12 mouse cellular contexts compared by ENCODE assay signal in the genomic region with DNA sequence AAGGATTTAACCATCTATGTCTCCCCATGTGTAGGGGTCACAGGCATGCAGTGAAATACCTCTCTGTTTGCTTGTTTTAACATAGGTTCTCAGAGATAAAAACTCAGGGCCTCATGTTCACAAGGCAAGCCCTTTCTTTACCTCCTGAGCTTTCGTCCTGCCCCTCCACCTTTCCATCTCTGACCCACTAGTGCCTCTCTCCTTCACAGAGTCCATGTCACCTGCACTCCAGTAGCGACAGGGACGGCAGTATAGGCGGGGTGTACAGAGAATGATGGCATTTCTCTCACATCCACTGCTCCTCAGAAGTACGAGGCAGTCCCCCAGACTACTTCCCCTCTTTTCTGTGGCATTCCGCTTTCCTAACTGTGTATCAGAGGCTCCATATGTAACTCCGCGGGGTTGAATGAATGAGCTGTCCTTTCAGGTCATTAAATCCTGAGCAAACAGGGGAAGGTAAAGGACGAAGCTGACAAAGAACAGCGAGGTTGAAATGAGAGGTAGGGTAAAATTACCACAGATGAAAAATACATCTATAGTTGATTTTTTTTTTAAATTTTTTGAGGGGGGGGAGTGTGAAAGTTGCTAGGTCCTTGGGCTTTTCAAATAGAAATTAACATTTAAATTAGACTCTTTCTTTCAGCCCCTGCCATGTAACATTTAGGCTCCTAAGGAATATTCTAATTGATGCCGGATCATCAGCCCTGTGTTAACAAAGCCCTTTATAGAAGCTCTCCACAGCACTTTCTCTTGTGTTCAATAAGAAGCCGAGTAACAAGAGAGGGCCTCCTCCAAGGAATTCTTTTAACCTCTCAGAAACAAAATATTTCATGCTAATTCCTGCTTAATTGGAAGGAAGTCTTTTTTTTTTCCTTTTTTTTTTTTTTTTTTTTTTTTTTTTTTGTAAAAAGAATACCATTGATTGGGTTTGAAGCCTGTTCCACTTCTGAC.
A peak's percentile ranks its signal among the peaks of the same experiment; 100 is the strongest.
DNase-seq lines count a peak whose midpoint lies in the region; ATAC-seq and TF ChIP-seq lines count a peak whose summit lies in the region.
"Had no signal": no experiment of that assay in that cellular context is flagged by ENCODE, and none has a peak within 500 bp of the region (broad histone marks: within the 10 kb centered on the region; RNA-seq: fewer than 3 reads in every experiment).

No protein-coding gene starts in this region.

- no peak overlapping the region for H3K4me2 ChIP-seq in midbrain, postnatal 0 days (ENCODE audit: low read depth, low read length, poor library complexity, severe bottlenecking)
- no peak overlapping the region; the same call in 1 of the 2 replicates for H3K4me2 ChIP-seq in midbrain, embryonic 13.5 days (replicated peaks)
- H3K4me2 ChIP-seq in lung, postnatal 0 days (replicated peaks; ENCODE audit: low read depth, low read length) = no peak overlapping the region
- H3K4me2 ChIP-seq: liver, embryonic 13.5 days had no signal

- TF ChIP-seq EP300 in lung, postnatal 0 days (IDR thresholded peaks at IDR 0.05) = no peak

- H3K27me3 ChIP-seq in midbrain, embryonic 10.5 days (ENCODE audit: low read depth, poor library complexity, severe bottlenecking) = peaks cover 30% of the 10 kb centered on the region
- no peaks in the 10 kb centered on the region for H3K27me3 ChIP-seq in midbrain, postnatal 0 days (ENCODE audit: insufficient read depth, low read length)
- H3K27me3 ChIP-seq in hindbrain, embryonic 10.5 days (ENCODE audit: insufficient read depth, poor library complexity, severe bottlenecking) = peaks cover 20% of the 10 kb centered on the region
- peaks cover 21% of the 10 kb centered on the region for H3K27me3 ChIP-seq in midbrain, embryonic 13.5 days
- no peaks in the 10 kb centered on the region for H3K27me3 ChIP-seq in lung, postnatal 0 days (replicated peaks; ENCODE audit: insufficient read depth, low read length)
- H3K27me3 ChIP-seq: liver, embryonic 13.5 days had no signal

- H3K4me3 ChIP-seq in midbrain, embryonic 10.5 days = no peak overlapping the region
- no peak overlapping the region for H3K4me3 ChIP-seq in midbrain, postnatal 0 days (ENCODE audit: low read depth, low read length)
- H3K4me3 ChIP-seq in hindbrain, embryonic 10.5 days = no peak overlapping the region
- no peak overlapping the region for H3K4me3 ChIP-seq in midbrain, embryonic 13.5 days (replicated peaks)
- H3K4me3 ChIP-seq in lung, postnatal 0 days (ENCODE audit: low read depth, low read length) = no peak overlapping the region
- H3K4me3 ChIP-seq: liver, embryonic 13.5 days had no signal

- DNase-seq in midbrain, embryonic 10.5 days (ENCODE audit: low spot score) = no peak
- no peak for DNase-seq in midbrain, postnatal 0 days (ENCODE audit: low spot score)
- DNase-seq in hindbrain, embryonic 10.5 days (ENCODE audit: low spot score) = no peak
- DNase-seq in right cerebral cortex, postnatal 14 days = no peak
- no peak for DNase-seq in lung, postnatal 0 days (ENCODE audit: low spot score)
- DNase-seq in thymus, postnatal 0 days (ENCODE audit: low spot score) = no peak
- no peak for DNase-seq in gastrocnemius, adult 18-20 months (ENCODE audit: low spot score)
- DNase-seq: gastrocnemius, postnatal 25 days; liver, embryonic 13.5 days; lung, postnatal 4 days had no signal

- H3K4me1 ChIP-seq in midbrain, embryonic 10.5 days = peaks cover 40% of the 10 kb centered on the region
- H3K4me1 ChIP-seq in midbrain, postnatal 0 days (ENCODE audit: insufficient read depth, low read length) = no peaks in the 10 kb centered on the region
- H3K4me1 ChIP-seq in hindbrain, embryonic 10.5 days (replicated peaks) = peaks cover 36% of the 10 kb centered on the region
- peaks cover 29% of the 10 kb centered on the region for H3K4me1 ChIP-seq in midbrain, embryonic 13.5 days (replicated peaks)
- no peaks in the 10 kb centered on the region for H3K4me1 ChIP-seq in lung, postnatal 0 days (ENCODE audit: insufficient read depth, low read depth, low read length)
- H3K4me1 ChIP-seq: liver, embryonic 13.5 days had no signal

- H3K9ac ChIP-seq in midbrain, postnatal 0 days (replicated peaks; ENCODE audit: low read length, poor library complexity, severe bottlenecking) = no peak overlapping the region
- no peak overlapping the region for H3K9ac ChIP-seq in midbrain, embryonic 13.5 days (replicated peaks)
- H3K9ac ChIP-seq in lung, postnatal 0 days (replicated peaks; ENCODE audit: low read depth) = no peak overlapping the region
- H3K9ac ChIP-seq: liver, embryonic 13.5 days had no signal

- TF ChIP-seq CTCF in midbrain, postnatal 0 days (IDR thresholded peaks at IDR 0.05) = no peak
- TF ChIP-seq CTCF in lung, postnatal 0 days (IDR thresholded peaks at IDR 0.05) = no peak

- ATAC-seq in midbrain, postnatal 0 days (ENCODE audit: low FRiP score) = no peak
- ATAC-seq in midbrain, embryonic 13.5 days = peak; percentile 55
- ATAC-seq in lung, postnatal 0 days = no peak
- ATAC-seq: intestine, embryonic 16.5 days had no signal

- WGBS in midbrain, embryonic 10.5 days = 36% methylated on average over 12 of the region's 12 CpGs
- WGBS in midbrain, postnatal 0 days = 35% methylated on average over 12 of the region's 12 CpGs
- WGBS in hindbrain, embryonic 10.5 days = 46% methylated on average over 12 of the region's 12 CpGs
- WGBS in midbrain, embryonic 13.5 days = 22% methylated on average over 12 of the region's 12 CpGs
- WGBS in lung, postnatal 0 days = 64% methylated on average over 12 of the region's 12 CpGs

- no peaks in the 10 kb centered on the region for H3K36me3 ChIP-seq in midbrain, embryonic 10.5 days
- no peaks in the 10 kb centered on the region for H3K36me3 ChIP-seq in midbrain, postnatal 0 days (ENCODE audit: insufficient read depth, low read length)
- H3K36me3 ChIP-seq in hindbrain, embryonic 10.5 days = no peaks in the 10 kb centered on the region
- no peaks in the 10 kb centered on the region for H3K36me3 ChIP-seq in midbrain, embryonic 13.5 days
- H3K36me3 ChIP-seq in lung, postnatal 0 days (ENCODE audit: insufficient read depth, low read length) = no peaks in the 10 kb centered on the region
- H3K36me3 ChIP-seq: liver, embryonic 13.5 days had no signal

- H3K27ac ChIP-seq in midbrain, embryonic 10.5 days (replicated peaks) = peak overlapping the region; percentile 61
- no peak overlapping the region for H3K27ac ChIP-seq in midbrain, postnatal 0 days (ENCODE audit: low read depth, low read length)
- H3K27ac ChIP-seq in hindbrain, embryonic 10.5 days = peak overlapping the region; percentile 47
- peak overlapping the region; percentile 69 for H3K27ac ChIP-seq in midbrain, embryonic 13.5 days
- no peak overlapping the region for H3K27ac ChIP-seq in lung, postnatal 0 days (ENCODE audit: low read length)
- H3K27ac ChIP-seq: liver, embryonic 13.5 days had no signal

- 0 out of 2 replicates have a peak, but pooled peaks cover 2% of the 10 kb centered on the region for H3K9me3 ChIP-seq in midbrain, embryonic 10.5 days (replicated peaks)
- H3K9me3 ChIP-seq in midbrain, postnatal 0 days (ENCODE audit: low read length) = no peaks in the 10 kb centered on the region
- H3K9me3 ChIP-seq in hindbrain, embryonic 10.5 days = no peaks in the 10 kb centered on the region
- no peaks in the 10 kb centered on the region for H3K9me3 ChIP-seq in midbrain, embryonic 13.5 days
- H3K9me3 ChIP-seq in lung, postnatal 0 days (ENCODE audit: low read length) = no peaks in the 10 kb centered on the region
- H3K9me3 ChIP-seq: liver, embryonic 13.5 days had no signal

Comparison
In these comparisons a context has a peak if more than half of its experiments do, and no peak if none do; other contexts are left out.
1. H3K27ac ChIP-seq: peak in midbrain, embryonic 10.5 days (single experiment), hindbrain, embryonic 10.5 days (single experiment) and midbrain, embryonic 13.5 days (single experiment); none in midbrain, postnatal 0 days (single experiment) and lung, postnatal 0 days (single experiment).